Mouse (Mus musculus): ENCODE results near the gene Atp2b1. TPM values are rescaled to one million over a fixed set of nuclear protein-coding genes. Genes with fewer than 3 reads are reported as not detected.
"Not testable (repeated sequence)": the region's sequence is repeated elsewhere in the genome, so short reads cannot be mapped to it uniquely, and the experiment has no call there.

The Atp2b1 gene
- polyA plus RNA-seq, 1 experiment from 2014 or later = 39.2 TPM

- H3K27me3 ChIP-seq = no peaks in the 10 kb centered on the region
- ChIA-PET POLR2A (no interaction called here), CTCF (interaction anchor here (1.1 to 1.3 kb wide), 2 partner anchors 10 to 11 kb away, joined by 3 read pairs; no protein-coding TSS in a partner anchor)
- in situ Hi-C loops (cut with MboI; ENCODE audit: low pct_unique_long_range_greater_than_20kb) = no loop called here
- DNase-seq (ENCODE audit: low read depth, low spot score) = no peak
- no peak for ATAC-seq
- no peak for TF ChIP-seq CTCF (IDR thresholded peaks at IDR 0.05)
Measured at GRCm38 (mm10) chr10:98979296-98979695, 65.1 kb downstream of the Atp2b1 start.

GRCm38 (mm10) chr10:98979951-98980350 is 65.7 kb downstream of the Atp2b1 start:
- POLR2A ChIA-PET = no interaction called here
- H3K27me3 ChIP-seq = no peaks in the 10 kb centered on the region
- no peak for TF ChIP-seq CTCF (IDR thresholded peaks at IDR 0.05)
- DNase-seq (ENCODE audit: low read depth, low spot score) = no peak
- no peak for ATAC-seq
- in situ Hi-C loops (cut with MboI; ENCODE audit: low pct_unique_long_range_greater_than_20kb) = no loop called here
- CTCF ChIA-PET = interaction anchor here (1.3 kb wide), 1 partner anchor 9 kb away, joined by 3 read pairs; no protein-coding TSS in a partner anchor

GRCm38 (mm10) chr10:98991964-98992363 is 77.8 kb downstream of the Atp2b1 start:
- TF ChIP-seq CTCF (IDR thresholded peaks at IDR 0.05) = no peak
- DNase-seq (ENCODE audit: low read depth, low spot score) (peak; percentile 17), ATAC-seq (peak; percentile 92)
- CTCF ChIA-PET = no interaction called here
- POLR2A ChIA-PET = no interaction called here
- in situ Hi-C loops (cut with MboI; ENCODE audit: low pct_unique_long_range_greater_than_20kb) = no loop called here
- H3K27me3 ChIP-seq = no peaks in the 10 kb centered on the region

GRCm38 (mm10) chr10:98993186-98993585 is 79.0 kb downstream of the Atp2b1 start:
- DNase-seq (ENCODE audit: low read depth, low spot score) (no peak), ATAC-seq (no peak)
- POLR2A ChIA-PET = no interaction called here
- CTCF ChIA-PET = interaction anchor here (1.0 kb wide), 1 partner anchor 9 kb away, joined by 3 read pairs; no protein-coding TSS in a partner anchor
- no peaks in the 10 kb centered on the region for H3K27me3 ChIP-seq
- TF ChIP-seq CTCF (IDR thresholded peaks at IDR 0.05) = no peak
- in situ Hi-C loops (cut with MboI; ENCODE audit: low pct_unique_long_range_greater_than_20kb) = no loop called here

GRCm38 (mm10) chr10:98995016-98995747 is 81.0 kb downstream of the Atp2b1 start:
- in situ Hi-C loops (cut with MboI; ENCODE audit: low pct_unique_long_range_greater_than_20kb); H3K27me3 ChIP-seq; POLR2A ChIA-PET; DNase-seq (ENCODE audit: low read depth, low spot score); CTCF ChIA-PET; ATAC-seq: not testable (repeated sequence)
- TF ChIP-seq CTCF (IDR thresholded peaks at IDR 0.05) = peak; percentile 25

GRCm38 (mm10) chr10:99004866-99005265 is 90.7 kb downstream of the Atp2b1 start:
- no peaks in the 10 kb centered on the region for H3K27me3 ChIP-seq
- in situ Hi-C loops (cut with MboI; ENCODE audit: low pct_unique_long_range_greater_than_20kb) = no loop called here
- TF ChIP-seq CTCF (IDR thresholded peaks at IDR 0.05) = no peak
- CTCF ChIA-PET = no interaction called here
- POLR2A ChIA-PET = no interaction called here
- ATAC-seq = no peak
- no peak for DNase-seq (ENCODE audit: low read depth, low spot score)

- TF ChIP-seq CTCF (IDR thresholded peaks at IDR 0.05) = no peak
- CTCF ChIA-PET = no interaction called here
Measured at GRCm38 (mm10) chr10:99011084-99011483, 96.9 kb downstream of the Atp2b1 start.

GRCm38 (mm10) chr10:99012086-99012485 is 97.9 kb downstream of the Atp2b1 start:
- ATAC-seq (no peak), DNase-seq (ENCODE audit: low read depth, low spot score) (no peak)
- no peaks in the 10 kb centered on the region for H3K27me3 ChIP-seq
- ChIA-PET POLR2A (no interaction called here), CTCF (no interaction called here)
- TF ChIP-seq CTCF (IDR thresholded peaks at IDR 0.05) = no peak
- in situ Hi-C loops (cut with MboI; ENCODE audit: low pct_unique_long_range_greater_than_20kb) = no loop called here

More at GRCm38 (mm10) chr10:99011084-99011483, 96.9 kb downstream of the Atp2b1 start:
- ATAC-seq (no peak), DNase-seq (ENCODE audit: low read depth, low spot score) (no peak)
- POLR2A ChIA-PET = no interaction called here
- in situ Hi-C loops (cut with MboI; ENCODE audit: low pct_unique_long_range_greater_than_20kb) = no loop called here
- no peaks in the 10 kb centered on the region for H3K27me3 ChIP-seq

- ChIA-PET CTCF (interaction anchor here (0.7 to 1.5 kb wide), 2 partner anchors 14 to 37 kb away, joined by 3 read pairs; no protein-coding TSS in a partner anchor), POLR2A (no interaction called here)
- no peak for TF ChIP-seq CTCF (IDR thresholded peaks at IDR 0.05)
- DNase-seq (ENCODE audit: low read depth, low spot score) (no peak), ATAC-seq (no peak)
- H3K27me3 ChIP-seq = no peaks in the 10 kb centered on the region
- in situ Hi-C loops (cut with MboI; ENCODE audit: low pct_unique_long_range_greater_than_20kb) = no loop called here
Measured at GRCm38 (mm10) chr10:99014737-99015136, 100.5 kb downstream of the Atp2b1 start.

- H3K27me3 ChIP-seq = no peaks in the 10 kb centered on the region
- in situ Hi-C loops (cut with MboI; ENCODE audit: low pct_unique_long_range_greater_than_20kb) = no loop called here
- DNase-seq (ENCODE audit: low read depth, low spot score) (no peak), ATAC-seq (no peak)
- no peak for TF ChIP-seq CTCF (IDR thresholded peaks at IDR 0.05)
- ChIA-PET CTCF (no interaction called here), POLR2A (no interaction called here)
Measured at GRCm38 (mm10) chr10:99016996-99017395, 102.8 kb downstream of the Atp2b1 start.

- DNase-seq (ENCODE audit: low read depth, low spot score) (no peak), ATAC-seq (no peak)
- no peaks in the 10 kb centered on the region for H3K27me3 ChIP-seq
- POLR2A ChIA-PET = no interaction called here
- TF ChIP-seq CTCF (IDR thresholded peaks at IDR 0.05) = no peak
- CTCF ChIA-PET = interaction anchor here (0.8 kb wide), 1 partner anchor 58 kb away, joined by 3 read pairs; no protein-coding TSS in a partner anchor
- in situ Hi-C loops (cut with MboI; ENCODE audit: low pct_unique_long_range_greater_than_20kb) = no loop called here
Measured at GRCm38 (mm10) chr10:99027462-99027861, 113.3 kb downstream of the Atp2b1 start.

Measured in Patski (cell line).